Mouse (Mus musculus) macrophage (primary cell): Measurements from ENCODE around the gene Hist4h4. TPM values are rescaled to one million over a fixed set of nuclear protein-coding genes. Genes with fewer than 3 reads are reported as not detected.

Source experiments
- H3K27ac ChIP-seq: fragments of 350-480 bp; formaldehyde crosslinking; 2 replicates; pipeline ENCODE4 v1.9.0; 2021
- H3K36me3 ChIP-seq: fragments of 350-480 bp; formaldehyde crosslinking; 2 replicates; pipeline ENCODE4 v1.9.0; 2021; ENCODE audit errors: inconsistent target
- H3K4me3 ChIP-seq: fragments of 350-480 bp; formaldehyde crosslinking; 2 replicates; pipeline ENCODE4 v1.9.0; 2021; ENCODE audit errors: inconsistent target
- H3K79me2 ChIP-seq: fragments of 350-480 bp; formaldehyde crosslinking; 2 replicates; pipeline ENCODE4 v1.9.0; 2021; ENCODE audit errors: inconsistent target
- WGBS: methylation state at CpG from one replicate; pipeline ENCODE4 v1.1.7; 2026; ENCODE audit warnings: inconsistent platforms; ENCODE audit not compliant: missing documents; 5-methylcytosine and 5-hydroxymethylcytosine counted together
- polyA plus RNA-seq: library from polyadenylated mRNA; stranded (reverse); fragments of 250-400 nt; gene quantifications from 3 replicates; pipeline ENCODE4 v1.2.4, GENCODE M21; 2018; ENCODE audit warnings: inconsistent platforms
- total RNA-seq, 78 experiments: library from RNA; depleted of rRNA; stranded (reverse); fragments of 250-400 nt; gene quantifications; 1 replicate in 9 of 78; 2 replicates in 24 of 78; 3 replicates in 43 of 78; 4 replicates in 2 of 78; pipeline ENCODE4 v1.2.4; 2018; ENCODE audit warnings: inconsistent platforms in 56 of 78

The Hist4h4 gene
- 1 to 10 TPM in 19 of 26 experiments, under 1 TPM in 7; 0.62 to 9.7 (median 1.5) TPM for total RNA-seq (2018; cell fraction: chromatin; rRNA removed)
- total RNA-seq (2018; cell fraction: cytosol; rRNA removed): 1 to 10 TPM in 10 of 26 experiments, under 1 TPM in 16; 0.29 to 4.0 (median 0.75) TPM
- 10 to 100 TPM in 2 of 26 experiments, 1 to 10 TPM in 14, under 1 TPM in 10; 0.44 to 12.4 (median 1.5) TPM for total RNA-seq (2018; cell fraction: nucleus; rRNA removed)
- polyA plus RNA-seq: 0.07 TPM in 1 of 3 replicates, not detected in the others

DNA sequence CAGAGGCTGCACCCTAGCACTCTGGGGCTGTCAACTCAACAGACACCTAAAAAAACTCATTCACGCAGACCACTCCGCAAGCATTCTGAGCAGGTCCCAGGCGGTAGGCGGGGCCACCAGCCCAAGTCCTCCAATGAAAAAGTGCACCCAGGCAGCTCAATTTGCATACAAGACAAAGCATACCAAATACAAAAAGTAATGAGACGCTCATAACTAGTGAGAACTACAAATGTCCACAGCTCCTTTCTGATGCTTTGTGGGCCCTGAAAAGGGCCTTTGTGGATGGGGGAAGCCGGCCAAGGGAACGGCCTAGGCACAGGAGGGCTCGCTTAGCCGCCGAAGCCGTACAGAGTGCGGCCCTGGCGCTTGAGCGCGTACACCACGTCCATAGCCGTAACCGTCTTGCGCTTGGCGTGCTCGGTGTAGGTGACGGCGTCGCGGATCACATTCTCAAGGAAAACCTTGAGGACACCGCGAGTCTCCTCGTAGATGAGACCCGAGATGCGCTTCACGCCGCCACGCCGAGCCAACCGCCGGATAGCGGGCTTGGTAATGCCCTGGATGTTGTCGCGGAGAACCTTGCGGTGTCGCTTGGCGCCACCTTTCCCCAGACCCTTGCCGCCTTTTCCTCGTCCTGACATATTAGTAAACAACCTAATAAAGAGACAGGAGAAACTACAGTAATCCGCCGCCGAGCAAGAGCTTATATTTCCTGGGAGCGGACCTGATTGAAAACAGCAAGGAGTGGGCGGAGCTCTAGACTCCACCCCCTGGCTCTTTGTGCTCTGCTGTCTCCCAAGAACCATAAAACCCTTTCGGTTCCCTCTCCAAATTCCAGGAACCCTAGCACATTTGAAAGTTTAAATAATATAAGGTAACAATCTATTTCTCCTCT is at the start of gene Hist4h4:
Gene Hist4h4 (minus strand): TSS at position 677 of the 895 bp plus-strand sequence.
- Histone ChIP-seq H3K36me3 (no peaks in the 10 kb centered on the region), H3K4me3 (peak within 1 kb of the TSS; percentile 43), H3K79me2 (peaks cover 7% of the 10 kb centered on the region), H3K27ac (peak within 1 kb of the TSS; percentile 92)
- WGBS: under 1% methylated on average over 48 of the region's 50 CpGs

DNA sequence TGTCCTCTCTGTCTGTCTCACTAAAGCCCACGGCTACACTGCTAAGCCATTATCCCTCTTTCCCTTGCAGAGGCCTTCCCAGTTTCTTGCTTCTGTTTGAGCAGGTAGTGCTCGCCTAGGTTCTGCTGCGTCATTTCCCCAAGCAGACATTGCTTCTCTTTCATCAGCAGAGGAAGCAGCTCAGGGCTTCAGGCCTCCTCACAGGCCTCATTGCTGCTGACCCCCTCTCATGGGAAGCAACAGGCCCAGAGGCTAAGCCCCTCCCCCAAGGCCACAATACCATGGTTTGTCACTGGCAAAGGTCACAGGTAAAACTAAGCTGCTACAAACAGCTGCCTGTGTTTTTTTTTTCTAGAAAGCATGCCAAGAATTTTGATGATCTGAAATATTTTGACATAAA is 48.5 kb upstream of the Hist4h4 start:
- Histone ChIP-seq H3K36me3 (no peaks in the 10 kb centered on the region), H3K4me3 (no peak overlapping the region), H3K27ac (no peak overlapping the region), H3K79me2 (no peaks in the 10 kb centered on the region)
- WGBS: 12% methylated on average over 3 of the region's 3 CpGs

DNA sequence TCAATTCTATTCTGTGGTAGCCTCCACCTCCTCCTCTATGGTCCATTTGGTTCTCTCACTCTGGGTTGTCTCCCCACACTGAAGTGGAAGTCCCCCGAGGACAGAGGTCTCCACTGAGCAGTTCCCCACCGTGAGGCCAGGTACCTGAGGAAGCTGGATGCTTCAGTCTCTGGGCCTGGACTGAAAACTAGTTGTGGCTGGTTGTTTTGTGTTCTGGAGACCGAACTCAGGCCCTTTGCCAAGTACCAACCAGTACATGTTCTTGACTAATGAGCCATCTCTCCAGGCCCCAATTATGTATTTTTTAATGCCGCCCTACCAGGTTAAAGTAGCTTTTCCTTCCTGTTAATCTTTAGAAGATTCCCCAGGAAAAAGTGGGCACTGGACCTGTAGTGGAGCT is 48.1 kb upstream of the Hist4h4 start:
- no peaks in the 10 kb centered on the region for H3K79me2 ChIP-seq
- no peak overlapping the region for H3K4me3 ChIP-seq
- no peak overlapping the region for H3K27ac ChIP-seq
- no peaks in the 10 kb centered on the region for H3K36me3 ChIP-seq
- 82% methylated on average over 4 of the region's 4 CpGs for WGBS

DNA sequence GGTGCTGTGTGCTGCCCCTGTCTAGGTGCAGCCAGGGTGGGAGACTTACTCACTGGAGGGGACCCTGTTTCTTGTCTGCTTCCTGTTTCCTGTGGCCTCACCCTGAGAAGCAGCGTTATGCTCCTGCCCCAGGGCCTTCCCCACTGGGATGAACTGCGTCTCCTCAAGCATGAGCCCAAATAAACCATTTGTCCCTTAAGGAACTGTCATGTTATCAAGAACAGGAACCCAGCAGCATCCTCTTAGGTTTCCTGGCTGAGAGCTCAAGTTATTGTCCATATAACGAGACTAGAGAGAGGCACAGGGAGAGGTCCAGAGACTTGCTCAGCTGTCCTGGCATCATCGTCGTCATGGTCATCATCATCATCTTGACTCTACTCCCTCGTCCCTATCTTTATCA is 46.1 kb upstream of the Hist4h4 start:
- 70% methylated on average over 4 of the region's 6 CpGs for WGBS
- no peak overlapping the region for H3K27ac ChIP-seq
- no peaks in the 10 kb centered on the region for H3K36me3 ChIP-seq
- H3K79me2 ChIP-seq: no peaks in the 10 kb centered on the region
- no peak overlapping the region for H3K4me3 ChIP-seq

DNA sequence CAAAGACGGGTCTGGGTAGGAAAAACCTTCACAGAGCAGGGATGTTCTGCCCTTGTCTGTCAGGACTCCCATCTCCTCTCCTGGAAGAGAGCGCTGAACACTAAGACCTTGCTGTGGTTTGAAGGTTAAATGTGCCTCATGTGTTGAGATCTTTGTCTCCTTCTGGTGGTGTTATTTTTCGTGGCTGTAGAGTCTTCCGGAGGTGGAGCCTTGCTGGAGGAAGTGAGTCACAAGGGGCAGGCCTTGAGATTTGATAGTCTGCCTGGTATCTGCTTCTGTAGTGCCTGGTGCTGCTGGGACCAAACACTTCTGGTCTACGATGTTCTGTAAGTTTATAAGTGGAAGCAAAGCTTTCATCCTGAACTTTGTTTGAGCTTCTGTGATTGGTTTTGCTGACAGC is 44.8 kb upstream of the Hist4h4 start:
- H3K27ac ChIP-seq: no peak overlapping the region
- H3K4me3 ChIP-seq: no peak overlapping the region
- WGBS: 90% methylated on average over 5 of the region's 5 CpGs
- H3K79me2 ChIP-seq: no peaks in the 10 kb centered on the region
- no peaks in the 10 kb centered on the region for H3K36me3 ChIP-seq

DNA sequence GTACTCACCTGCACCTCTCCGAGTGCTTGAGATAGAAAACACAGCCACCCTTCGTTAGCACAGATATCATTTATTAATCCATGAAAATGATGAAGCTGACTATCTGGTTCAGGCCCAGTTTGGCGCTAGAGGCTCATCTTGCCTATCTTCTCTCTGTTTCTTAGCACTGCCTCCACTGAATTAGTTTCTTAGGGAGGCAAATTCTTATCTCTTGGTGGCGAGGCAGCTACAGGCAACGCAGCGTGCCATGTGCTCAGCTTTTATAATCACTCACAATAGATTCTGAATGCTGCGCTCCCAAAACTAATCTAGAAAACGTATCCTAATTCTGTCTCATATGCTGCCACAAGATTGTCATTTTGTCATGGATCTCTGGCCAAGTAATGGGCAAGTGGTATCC is 44.2 kb upstream of the Hist4h4 start:
- 95% methylated on average over 8 of the region's 8 CpGs for WGBS

DNA sequence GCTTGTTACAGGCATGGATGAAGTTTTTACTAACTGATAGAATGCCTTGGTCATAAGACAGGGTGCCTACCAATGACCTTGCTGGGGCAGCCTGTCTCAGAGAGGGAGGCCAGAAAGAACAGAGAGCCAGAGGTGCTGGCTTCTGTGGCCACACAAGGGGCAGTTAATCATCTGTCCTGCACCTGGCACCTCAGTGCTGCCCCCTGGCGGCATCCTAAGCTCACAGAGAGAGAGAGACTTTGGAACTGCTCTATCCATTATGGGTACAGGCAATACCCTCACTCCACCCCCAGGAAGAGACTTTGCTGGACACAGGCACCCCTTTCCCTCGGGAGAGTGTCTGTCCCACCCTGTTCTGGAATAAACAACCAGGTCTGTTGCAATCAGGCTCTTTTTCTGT is 43.6 kb upstream of the Hist4h4 start:
- 31% methylated on average over 2 of the region's 2 CpGs for WGBS
- no peak overlapping the region for H3K27ac ChIP-seq
- H3K36me3 ChIP-seq: no peaks in the 10 kb centered on the region
- no peaks in the 10 kb centered on the region for H3K79me2 ChIP-seq
- no peak overlapping the region for H3K4me3 ChIP-seq

More for the DNA sequence above, 44.2 kb upstream of the Hist4h4 start:
- Histone ChIP-seq H3K4me3 (no peak overlapping the region), H3K79me2 (no peaks in the 10 kb centered on the region), H3K36me3 (no peaks in the 10 kb centered on the region), H3K27ac (no peak overlapping the region)

DNA sequence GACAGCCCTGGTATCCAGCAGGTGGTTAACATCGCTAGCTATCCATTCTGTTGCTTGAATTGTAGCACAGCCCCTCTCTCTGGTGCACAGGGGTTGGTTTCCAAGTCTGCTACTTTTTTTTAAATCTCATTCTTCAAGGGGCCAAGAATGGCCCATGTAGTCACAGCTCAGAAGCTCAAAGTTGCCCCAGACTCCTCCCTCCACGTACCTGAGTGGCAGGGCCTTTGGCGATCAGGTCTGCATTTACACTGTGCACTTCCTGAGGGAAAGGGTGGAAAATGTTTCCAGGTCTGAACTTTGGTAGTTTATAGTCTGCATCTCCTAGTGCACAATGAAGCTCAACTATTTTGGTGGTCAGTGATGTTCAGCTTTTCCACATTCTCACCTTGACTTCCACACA is 43.1 kb upstream of the Hist4h4 start:
- Histone ChIP-seq H3K27ac (no peak overlapping the region), H3K79me2 (no peaks in the 10 kb centered on the region), H3K36me3 (no peaks in the 10 kb centered on the region), H3K4me3 (no peak overlapping the region)
- WGBS: 95% methylated on average over 3 of the region's 3 CpGs

DNA sequence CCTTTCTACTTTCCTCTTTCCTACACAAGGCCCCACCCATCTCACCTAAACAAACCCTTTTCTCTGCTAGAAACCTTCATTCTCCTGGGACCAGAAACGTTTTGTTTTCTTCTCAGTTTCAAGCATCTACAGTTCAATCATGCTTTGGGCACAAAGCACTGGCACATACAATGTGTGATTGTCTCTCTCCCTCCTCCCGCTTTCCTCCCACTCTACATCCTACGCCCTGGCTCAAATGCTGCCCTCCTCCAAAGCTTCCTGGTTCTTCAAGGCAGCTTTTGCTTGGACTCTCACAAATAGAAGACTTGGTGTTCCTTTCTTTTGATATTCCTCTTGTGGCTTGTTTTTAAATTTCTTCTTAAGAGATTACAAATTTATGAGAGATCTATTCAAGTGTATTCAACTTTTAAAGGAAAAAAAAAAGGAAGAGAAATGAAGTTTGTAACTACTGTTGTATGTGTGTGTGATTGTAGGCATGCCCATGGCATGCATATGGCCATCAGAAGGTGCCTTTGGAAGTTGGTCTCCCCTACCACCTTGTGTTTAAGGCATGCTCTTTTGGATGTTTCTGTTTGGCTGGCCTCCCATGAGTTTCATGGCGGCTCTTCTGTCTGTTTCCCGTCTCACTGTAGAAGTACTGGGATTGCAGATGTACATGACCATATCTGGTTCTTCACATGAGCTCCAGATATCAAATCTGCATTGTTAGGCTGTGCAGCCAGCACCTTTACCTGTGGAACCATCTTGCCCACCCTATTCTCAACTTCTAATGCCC is 41.7 kb upstream of the Hist4h4 start:
- Histone ChIP-seq H3K79me2 (no peaks in the 10 kb centered on the region), H3K36me3 (peaks cover 2% of the 10 kb centered on the region; the same call in 1 of the 2 replicates), H3K4me3 (no peak overlapping the region), H3K27ac (no peak overlapping the region)
- 91% methylated on average over 5 of the region's 5 CpGs for whole genome bisulfite sequencing

DNA sequence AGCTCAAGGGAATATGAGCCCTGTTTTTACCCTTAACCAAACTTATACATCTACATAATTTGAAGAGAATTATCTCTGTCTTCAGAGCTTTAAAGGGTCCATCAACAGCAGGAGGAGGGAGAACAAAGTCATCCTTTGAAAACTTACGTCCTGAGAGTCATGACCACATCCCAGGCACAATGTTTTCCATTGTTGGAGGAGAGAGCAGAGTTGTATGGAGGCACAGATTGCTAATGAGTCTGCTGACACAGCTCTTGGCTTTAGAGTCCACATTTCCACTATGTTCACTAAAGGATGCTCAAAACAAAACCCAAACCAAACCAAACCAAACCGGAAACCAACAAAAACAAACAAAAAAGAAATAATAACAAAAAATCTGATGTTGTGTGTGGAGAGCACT is 40.7 kb upstream of the Hist4h4 start:
- H3K4me3 ChIP-seq: no peak overlapping the region
- 90% methylated on average over 2 of the region's 2 CpGs for WGBS
- peaks cover 12% of the 10 kb centered on the region; the same call in 1 of the 2 replicates for H3K36me3 ChIP-seq

DNA sequence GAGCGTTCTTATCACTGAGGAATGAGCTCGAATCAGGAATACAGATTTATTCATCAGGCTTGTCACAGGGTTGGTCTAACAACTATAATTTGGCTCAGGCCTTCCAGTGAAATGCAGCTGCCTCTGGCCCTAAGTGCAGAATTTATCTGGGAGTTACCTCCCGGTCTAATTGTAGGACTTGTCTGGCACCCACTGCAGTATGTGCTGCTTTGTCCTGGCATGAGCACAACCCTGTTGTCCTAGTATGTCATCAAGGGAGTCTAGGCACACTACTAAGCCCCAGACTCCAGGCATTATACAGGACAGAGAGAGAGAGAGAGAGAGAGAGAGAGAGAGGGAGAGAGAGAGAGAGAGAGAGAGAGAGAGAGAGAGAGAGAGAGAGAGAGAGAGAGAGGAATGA is 33.1 kb upstream of the Hist4h4 start:
- Histone ChIP-seq H3K4me3 (no peak overlapping the region), H3K27ac (no peak overlapping the region), H3K79me2 (no peaks in the 10 kb centered on the region), H3K36me3 (peaks cover 16% of the 10 kb centered on the region; the same call in 1 of the 2 replicates)
- 94% methylated on average over 3 of the region's 3 CpGs for WGBS

More for the DNA sequence above, 40.7 kb upstream of the Hist4h4 start:
- H3K79me2 ChIP-seq: no peaks in the 10 kb centered on the region
- no peak overlapping the region for H3K27ac ChIP-seq

DNA sequence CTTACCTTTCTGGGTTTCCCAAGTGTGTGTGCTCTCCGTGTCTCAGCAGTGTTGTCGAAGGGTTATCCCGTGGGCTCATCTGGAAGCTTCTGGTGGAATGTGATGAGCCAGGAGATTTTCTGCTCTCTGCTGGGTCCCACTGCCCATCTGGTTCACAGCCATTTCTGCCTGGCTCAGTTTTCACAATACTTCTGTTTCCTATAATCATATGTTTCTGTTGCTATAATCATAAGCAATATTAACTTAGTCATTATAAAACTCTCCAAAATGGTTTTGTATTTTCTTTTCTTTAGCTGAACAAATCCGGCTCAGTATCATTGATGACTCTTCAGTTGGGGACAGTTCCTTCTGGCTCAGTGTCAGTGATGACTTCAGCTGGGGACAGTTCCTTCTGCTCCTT is 31.1 kb upstream of the Hist4h4 start, which contains the start of gene Smco3:
Gene Smco3 (minus strand): TSS at position 101 of the 400 bp plus-strand sequence.
- H3K27ac ChIP-seq: no peak within 1 kb of the TSS
- H3K36me3 ChIP-seq: peaks cover 8% of the 10 kb centered on the region; the same call in 1 of the 2 replicates
- H3K79me2 ChIP-seq: no peaks in the 10 kb centered on the region
- no peak within 1 kb of the TSS for H3K4me3 ChIP-seq
- WGBS: 90% methylated on average over 4 of the region's 4 CpGs

DNA sequence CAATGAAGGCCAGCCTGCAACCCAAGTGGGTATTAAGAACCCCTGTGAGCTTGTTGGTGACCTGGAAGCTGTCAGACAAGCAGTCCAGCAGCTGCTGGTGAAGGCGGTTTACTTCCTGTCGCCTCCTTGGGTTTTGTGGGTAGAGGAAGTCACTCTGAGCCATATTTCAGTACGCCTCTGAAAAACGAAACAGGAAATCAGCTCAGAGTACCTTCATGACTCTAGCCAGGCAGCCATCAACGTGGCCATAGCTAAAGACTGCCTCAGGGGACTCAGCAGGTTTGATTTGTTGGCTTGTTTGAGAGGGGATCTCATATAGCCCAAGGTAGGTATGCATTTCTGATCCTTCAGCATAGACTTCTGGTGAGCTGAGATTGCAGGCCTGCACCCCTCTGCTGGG is 27.5 kb upstream of the Hist4h4 start:
- WGBS: 14% methylated on average over 5 of the region's 5 CpGs
- Histone ChIP-seq H3K79me2 (peaks cover 9% of the 10 kb centered on the region), H3K27ac (peak overlapping the region; percentile 69), H3K36me3 (no peaks in the 10 kb centered on the region), H3K4me3 (peak overlapping the region; percentile 36)

DNA sequence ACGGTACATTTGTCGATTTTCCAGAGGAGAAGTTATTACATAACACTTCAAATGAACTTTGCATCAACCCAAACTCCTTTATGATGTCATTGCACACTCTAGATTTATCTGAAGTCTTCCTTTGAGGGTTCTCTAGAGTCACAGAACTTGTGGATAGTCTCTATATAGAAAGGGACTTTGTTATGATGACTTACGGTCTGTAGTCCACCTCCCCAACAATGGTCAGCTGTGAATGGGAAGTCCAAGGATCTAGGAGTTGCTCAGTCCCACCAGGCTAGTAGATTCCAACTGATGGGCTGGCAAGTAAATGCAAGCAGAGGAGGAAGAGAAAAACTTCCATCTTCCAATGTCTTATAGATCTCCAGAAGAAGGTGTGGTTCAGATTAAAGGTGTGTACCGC is 24.5 kb upstream of the Hist4h4 start:
- H3K36me3 ChIP-seq: peaks cover 11% of the 10 kb centered on the region; the same call in 1 of the 2 replicates
- H3K79me2 ChIP-seq: peaks cover 38% of the 10 kb centered on the region
- H3K4me3 ChIP-seq: peak overlapping the region; percentile 80
- H3K27ac ChIP-seq: peak overlapping the region; percentile 62
- 36% methylated on average over 4 of the region's 4 CpGs for WGBS
